Mouse (Mus musculus) liver, embryonic 14 days (tissue): ENCODE results near the gene Tefm. TPM values are rescaled to one million over a fixed set of nuclear protein-coding genes. Genes with fewer than 3 reads are reported as not detected.

Experiments used
- polyA plus RNA-seq: library from polyadenylated mRNA; depleted of rRNA; stranded (reverse); fragments of >200 nt; gene quantifications from 2 replicates; pipeline ENCODE4 v1.2.3, GENCODE M21; 2012; rRNA removed

The Tefm gene
- polyA plus RNA-seq: 7.2 and 8.4 TPM in 2 replicates

DNA sequence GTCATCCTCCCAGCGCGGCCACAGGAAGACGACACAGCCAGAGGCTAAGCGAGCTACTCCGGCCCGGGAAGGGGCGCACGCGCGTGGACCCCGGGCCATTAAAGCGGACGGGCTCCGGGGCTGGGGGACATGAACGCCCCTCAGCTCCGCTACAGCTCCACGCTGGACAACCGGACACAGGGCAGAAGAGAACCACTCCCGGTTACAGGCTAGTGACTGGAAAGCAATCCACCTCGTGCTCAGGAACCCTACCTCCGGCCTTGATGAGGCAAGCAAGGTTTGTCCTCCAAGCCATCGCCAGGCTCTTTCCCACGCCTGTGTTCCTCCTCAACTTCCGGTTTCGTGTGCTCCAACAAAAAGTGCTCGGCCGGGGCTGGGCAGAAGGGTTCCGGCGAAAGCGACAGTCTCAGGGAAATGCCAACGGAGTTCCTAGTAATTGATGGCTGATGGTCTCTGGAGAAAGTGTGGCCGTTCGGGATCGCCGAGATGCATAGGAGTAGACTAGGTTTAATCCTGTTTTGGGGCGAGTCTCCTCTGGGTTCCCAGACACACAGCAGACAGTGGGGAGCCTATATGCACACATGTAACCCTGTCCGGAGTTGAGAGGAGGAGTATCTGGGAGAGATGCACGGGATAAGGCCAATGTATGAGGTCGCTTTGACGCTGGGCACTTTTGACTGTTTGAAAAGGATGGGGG, at the start of gene Tefm:
Gene Tefm, minus strand, starts transcription at position 351 of the 697 bp plus-strand sequence.

DNA sequence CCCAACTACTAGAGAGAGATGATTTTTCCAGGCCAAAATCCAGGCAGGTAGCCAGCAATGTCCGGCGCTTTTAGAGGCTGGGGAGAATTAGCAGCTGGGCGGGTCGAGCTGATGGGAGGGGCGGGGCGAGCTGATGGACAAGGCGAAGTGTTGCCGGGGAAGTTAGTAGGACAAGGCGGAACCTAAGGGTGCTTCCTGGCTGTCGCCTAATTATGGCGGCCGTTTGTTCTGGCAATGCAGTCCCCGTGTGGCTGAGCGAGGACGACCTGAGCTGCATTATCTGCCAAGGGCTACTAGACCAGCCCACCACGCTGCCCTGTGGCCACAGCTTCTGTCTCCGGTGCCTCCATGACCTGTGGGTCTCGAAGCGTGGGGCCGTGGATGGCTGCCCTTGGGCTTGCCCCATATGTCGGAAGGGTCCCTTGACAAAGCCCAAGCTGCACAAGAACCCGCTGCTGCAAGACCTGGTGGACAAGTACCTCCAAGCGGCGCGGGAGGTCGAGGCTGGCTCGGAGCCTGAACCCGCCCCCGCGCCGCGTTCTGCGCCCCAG, 41.8 kb upstream of the Tefm start, which contains the start of gene Rnf135:
Gene Rnf135, plus strand, starts transcription at position 147 of the 551 bp plus-strand sequence.

DNA sequence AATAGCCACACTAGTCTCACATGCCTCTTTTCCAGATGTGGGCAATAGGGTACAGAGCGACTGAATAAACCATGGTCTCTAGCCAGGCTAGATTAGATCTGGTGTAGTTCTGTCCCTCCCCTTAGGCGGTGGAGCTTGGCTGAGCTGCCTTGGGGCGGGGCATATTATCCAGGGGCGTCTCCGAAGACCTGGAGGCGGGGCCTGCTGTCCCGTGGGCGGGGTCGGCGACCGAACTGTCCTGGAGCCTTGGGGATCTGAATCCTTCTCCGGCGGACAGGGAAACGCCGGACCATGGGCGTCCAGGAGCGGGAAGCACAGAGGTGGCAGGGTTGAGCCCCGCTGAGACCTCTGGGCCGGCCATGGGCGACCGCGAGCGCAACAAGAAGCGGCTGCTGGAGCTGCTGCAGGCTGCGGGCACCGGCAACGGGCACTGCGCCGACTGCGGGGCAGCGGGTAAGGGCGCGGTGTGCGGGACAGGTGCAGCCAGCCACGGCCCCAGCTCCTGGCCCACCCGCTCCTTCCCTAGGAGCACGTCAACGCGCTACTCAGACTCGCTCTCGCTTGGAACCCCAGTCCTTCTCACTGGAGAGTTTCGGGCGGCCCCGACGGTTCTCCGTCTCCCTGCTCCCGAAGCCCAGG, 12.0 kb upstream of the Tefm start, which contains the start of gene Adap2:
Gene Adap2, plus strand, starts transcription at position 249 of the 639 bp plus-strand sequence.

DNA sequence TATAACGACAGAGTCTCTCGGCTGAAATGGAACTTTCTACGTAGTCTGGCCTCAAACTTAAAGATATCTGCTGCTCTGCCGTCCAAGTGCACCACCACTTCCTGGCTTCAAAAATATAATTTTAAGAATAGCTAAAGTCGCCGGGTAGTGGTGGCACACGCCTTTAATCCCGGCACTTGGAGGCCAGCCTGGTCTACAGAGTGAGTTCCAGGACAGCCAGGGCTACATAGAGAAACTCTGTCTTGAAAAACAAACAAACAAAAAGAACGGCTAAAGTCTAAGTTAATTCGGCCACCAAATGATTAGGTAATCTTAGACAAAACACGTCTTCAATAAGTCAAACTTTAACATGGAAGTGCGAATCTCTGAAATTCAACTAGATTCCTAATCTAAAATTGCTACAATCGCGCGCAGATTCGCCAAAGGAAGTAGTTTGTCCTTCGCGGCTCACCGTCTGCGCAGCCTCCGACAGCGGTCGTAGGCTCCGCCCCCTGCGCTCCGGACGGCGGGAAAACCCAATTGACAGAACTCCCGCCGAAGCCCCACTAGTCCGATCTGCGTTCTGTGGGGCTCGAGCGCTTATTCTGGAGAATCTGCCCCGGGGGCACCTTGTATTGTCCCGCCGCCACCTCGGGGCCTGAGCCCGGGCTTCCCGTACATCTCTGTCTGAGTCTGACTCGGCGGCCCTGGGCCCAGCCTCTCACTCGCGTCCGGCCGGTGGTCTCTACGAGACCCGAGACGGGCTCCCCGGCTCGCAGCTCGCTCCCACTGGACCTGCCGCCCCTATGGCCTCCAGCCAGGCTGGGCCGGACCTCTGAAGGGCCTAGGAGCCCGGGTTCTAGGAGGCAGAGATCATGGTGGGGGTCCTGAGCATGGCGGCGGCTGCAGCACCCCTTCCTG, 52.8 kb downstream of the Tefm start, which contains the start of gene Atad5:
Gene Atad5, plus strand, starts transcription at position 484 of the 900 bp plus-strand sequence.

Other genes starting within 250 kb of the Tefm start
- 12.3 and 12.6 TPM in 2 replicates for gene Utp6, start 179.8 kb downstream of the Tefm start, polyA plus RNA-seq
- gene Suz12, start 149.1 kb downstream of the Tefm start, polyA plus RNA-seq: 25.1 and 29.9 TPM in 2 replicates
- gene Crlf3, start 61.2 kb downstream of the Tefm start, polyA plus RNA-seq: 43.7 and 54.5 TPM in 2 replicates
- 11.0 and 13.3 TPM in 2 replicates for gene Atad5, start 52.8 kb downstream of the Tefm start, polyA plus RNA-seq
- gene Adap2, start 11.9 kb upstream of the Tefm start, polyA plus RNA-seq: 1.7 and 2.3 TPM in 2 replicates
- 2.0 and 2.5 TPM in 2 replicates for gene Rnf135, start 41.7 kb upstream of the Tefm start, polyA plus RNA-seq
- 11.7 and 14.4 TPM in 2 replicates for gene Rhot1, start 66.8 kb upstream of the Tefm start, polyA plus RNA-seq
- gene Rhbdl3, start 158.7 kb upstream of the Tefm start, polyA plus RNA-seq: 0.05 and 0.07 TPM in 2 replicates
- 2.5 and 3.0 TPM in 2 replicates for gene 5730455P16Rik, start 235.9 kb upstream of the Tefm start, polyA plus RNA-seq
- gene Zfp207, start 241.1 kb upstream of the Tefm start, polyA plus RNA-seq: 78.4 and 91.5 TPM in 2 replicates